Mouse (Mus musculus) right cerebral cortex, adult 2 months (tissue): ENCODE data around the gene Atl1.
A peak's percentile ranks its signal among the peaks of the same experiment; 100 is the strongest.

Experiments used
- DNase-seq, 2 experiments: peaks; one replicate each; pipeline ENCODE4 v3.0.0; 2021 to 2022; ENCODE audit warnings: low spot score in 2 of 2

The Atl1 gene

DNA sequence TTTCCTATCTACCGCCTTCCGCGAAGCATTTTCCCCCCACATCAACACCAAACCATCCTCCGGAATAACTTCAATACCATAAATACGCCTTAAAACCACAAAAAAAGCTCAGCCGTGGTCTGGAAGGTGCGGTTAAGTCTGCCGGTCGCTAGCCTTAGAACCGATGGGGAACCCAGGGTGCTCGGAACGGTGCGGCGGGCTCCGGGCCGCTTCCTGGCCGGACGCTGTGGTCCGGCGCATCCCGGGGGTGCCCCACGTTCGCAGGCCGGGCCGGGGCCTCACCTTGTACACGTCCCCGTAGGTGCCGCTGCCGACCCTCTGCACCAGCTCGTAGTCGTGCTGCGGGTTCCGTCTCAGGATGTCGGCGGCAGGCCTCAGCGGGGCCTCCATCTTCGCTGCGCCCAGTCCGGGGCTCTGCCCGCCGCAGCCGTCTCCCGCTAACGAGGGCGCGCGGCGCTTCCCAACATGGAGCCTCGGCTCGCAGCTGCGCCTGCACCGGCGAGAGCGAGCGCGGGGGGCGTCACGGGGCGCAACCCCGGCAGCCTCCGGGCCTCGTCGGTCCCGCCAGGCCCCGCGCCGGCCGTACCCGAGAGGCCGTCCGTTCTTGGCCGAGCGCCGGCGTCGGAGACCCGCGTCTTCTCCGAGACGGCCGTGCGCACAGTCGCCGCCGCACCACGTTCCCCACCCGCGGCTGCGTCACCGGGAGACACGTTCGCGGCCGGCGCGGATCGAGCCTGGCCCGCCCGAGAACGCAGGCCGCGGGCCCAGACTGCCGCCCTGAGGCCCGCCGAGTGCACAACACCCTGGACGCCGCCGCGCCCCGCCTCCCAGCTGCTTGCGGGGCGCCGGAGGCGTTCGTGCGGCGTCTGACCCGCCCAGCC lies at the start of gene Atl1, which contains the start of gene Map4k5:
Gene Atl1 (plus strand): TSS at position 244 of the 881 bp plus-strand sequence.
Gene Map4k5 (minus strand): TSS at position 830 of the 881 bp plus-strand sequence.
- DNase-seq = peak; percentile 86 to 88

DNA sequence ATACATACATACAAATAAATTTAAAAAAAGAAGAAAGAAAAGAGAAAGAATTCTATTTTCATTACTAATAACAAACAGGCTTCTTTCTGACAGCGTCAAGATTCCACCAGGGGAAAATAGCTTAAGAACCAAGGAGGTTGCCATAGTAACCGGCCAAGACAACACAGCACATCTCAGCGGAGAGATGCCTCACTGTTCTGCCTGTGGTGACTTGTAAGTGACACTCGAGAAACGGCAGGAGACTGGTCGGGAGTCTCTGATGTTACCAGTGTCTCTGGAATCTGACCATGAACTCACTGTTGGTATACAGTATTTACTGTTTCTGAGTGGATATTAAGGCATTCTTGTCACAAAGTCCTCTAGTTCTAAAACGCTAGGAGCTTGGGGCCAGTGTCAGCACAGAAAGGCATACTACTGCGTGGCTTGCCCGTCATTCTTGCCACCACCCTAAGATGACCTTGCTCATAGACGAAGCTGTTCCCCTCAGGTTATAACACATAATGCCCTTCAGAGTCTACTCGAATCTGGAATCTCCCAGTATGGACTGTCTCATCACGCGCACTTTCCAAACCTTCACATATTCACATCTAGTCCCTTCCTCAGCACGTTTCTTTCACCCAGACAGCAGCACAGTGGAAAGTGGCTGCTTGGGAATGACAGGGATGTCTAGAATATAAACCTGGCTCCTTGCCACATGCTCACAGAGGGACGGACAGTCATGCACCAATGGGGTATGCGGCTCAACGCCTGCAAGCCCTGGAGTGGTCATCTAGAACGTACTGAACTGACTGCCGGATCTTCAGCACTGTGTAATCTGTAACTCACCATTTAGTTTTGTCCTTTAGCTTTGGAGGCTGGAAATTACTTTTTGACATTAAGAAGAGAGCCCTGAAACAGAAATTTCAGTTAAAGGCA lies 48.6 kb upstream of the Atl1 start:
- peak; percentile 47 to 52 for DNase-seq

DNA sequence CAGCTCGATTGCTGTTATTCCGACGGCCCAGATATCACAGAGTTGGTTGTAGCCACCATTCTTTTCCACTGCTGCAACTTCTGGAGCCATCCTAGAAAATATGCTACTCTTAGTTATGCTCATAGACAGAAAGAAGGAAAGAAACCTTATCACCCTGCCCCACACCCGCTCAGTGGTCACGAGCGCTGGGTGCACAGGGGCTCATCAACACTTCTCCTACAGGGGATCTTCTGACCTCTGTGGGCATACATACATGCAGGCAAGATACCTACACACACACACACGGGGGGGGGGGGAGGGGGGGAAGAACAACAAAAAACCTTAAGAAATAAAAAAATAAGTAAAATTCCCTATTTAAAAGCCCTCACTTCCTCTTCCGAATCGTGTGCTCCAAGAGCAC lies 46.7 kb upstream of the Atl1 start:
- DNase-seq = no peak

DNA sequence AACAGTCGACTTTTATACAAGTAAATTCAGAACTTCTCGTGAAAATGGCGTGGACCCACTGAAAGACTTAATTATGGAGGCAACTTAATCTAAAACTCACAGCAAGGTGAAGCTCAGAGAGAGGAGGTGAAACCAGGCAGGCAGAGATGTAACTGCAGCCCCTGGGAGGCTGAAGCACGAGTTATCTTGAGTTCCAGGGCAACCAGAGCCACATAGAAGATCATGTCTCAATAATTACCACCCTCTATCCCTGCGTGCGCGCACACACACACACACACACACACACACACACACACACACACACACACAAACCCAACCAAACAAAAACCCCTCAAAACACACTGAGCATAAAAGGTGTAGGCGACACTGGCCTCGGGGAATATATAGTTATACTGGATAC lies 45.9 kb upstream of the Atl1 start:
- DNase-seq = no peak

DNA sequence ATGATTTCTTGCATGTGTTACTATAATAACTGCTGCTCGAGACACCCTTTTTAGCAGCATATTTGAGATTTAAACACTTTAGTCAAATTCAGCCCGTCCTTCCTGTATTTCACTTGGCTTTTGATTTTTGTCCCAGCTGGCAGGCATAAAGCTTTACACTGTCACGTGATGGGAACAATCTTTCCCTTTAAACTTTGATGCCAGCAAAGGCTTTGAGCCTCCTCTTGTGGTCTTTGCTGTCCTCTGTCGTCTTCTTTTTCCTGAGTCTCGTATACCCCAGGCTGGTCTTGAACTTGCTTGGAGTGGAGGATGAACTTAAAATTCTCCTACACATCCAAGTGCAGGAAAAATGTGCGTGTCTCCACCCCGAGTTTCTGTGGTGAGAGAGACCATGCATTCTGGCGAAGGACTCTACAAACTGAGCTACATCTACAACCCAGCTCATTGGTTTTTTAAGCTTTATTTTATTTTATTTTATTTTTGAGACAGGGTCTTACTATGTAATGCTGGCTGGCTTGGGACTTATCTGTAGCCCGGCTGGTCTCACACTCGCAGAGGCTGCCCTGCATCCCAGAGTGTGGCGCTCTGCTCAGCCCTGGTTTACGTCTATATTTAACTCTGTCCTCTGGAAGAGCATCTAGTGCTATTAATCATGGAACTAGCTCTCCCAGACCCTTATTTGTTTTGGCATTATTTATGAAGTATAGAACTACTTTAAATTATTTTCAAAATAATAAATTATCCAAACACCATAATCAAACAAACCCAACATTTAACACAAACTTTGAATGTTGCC lies 44.1 kb upstream of the Atl1 start:
- DNase-seq = no peak

DNA sequence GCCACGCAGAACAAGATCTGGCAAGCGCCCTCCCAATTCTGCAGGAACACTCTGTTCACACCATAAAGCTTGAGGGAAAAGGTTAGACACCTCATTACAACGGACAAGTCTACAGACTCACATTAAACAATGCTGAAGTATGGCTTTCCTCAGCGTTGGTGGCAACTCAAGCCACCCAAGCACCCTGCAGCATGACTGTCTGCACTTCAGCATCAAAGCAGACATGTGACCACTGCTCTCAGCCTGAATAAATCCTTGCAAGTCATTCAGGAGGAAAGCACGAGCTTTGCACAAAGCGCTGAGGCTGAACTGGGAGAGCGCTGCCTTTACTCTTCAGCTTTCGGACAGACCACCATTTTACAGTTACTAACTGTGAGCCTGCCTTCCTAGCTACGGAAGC lies 40.1 kb upstream of the Atl1 start:
- no peak for DNase-seq

DNA sequence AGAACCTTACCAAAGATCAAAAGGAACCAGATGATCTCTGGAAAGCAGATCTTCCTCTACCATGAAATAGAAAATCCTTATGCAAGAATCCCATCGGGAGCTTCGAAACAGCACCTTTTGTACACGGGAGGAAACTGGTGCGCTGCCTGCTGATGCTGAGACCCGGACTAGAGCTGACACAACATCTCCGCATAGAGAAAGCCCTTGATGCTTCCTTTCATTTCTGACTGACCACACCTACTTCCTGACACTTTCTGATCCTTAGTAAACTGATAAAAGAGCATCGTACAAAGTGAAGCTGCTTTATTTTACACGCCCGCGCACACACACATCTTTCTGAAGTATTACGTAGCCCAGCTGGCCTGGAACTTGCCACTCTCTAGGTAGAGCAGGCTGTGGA lies 39.0 kb upstream of the Atl1 start:
- no peak for DNase-seq

DNA sequence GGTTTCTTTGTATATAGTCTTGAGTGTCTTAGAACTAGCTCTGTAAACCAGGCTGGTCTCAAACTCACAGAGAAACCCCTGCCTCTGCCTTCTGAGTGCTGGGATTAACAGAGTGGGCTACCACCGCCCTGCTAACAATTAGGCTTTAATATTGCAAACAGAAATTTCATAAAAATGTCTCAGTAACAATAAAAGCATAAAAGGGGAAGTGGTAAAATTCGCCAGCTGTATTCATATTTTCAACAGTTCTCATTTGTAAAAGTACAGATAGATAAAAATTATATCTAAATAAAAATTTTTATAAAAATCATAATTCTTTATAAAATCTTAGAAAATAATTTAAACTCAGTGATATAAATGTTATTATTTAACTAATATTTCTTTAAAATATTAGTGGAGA lies 38.5 kb upstream of the Atl1 start:
- DNase-seq = no peak

DNA sequence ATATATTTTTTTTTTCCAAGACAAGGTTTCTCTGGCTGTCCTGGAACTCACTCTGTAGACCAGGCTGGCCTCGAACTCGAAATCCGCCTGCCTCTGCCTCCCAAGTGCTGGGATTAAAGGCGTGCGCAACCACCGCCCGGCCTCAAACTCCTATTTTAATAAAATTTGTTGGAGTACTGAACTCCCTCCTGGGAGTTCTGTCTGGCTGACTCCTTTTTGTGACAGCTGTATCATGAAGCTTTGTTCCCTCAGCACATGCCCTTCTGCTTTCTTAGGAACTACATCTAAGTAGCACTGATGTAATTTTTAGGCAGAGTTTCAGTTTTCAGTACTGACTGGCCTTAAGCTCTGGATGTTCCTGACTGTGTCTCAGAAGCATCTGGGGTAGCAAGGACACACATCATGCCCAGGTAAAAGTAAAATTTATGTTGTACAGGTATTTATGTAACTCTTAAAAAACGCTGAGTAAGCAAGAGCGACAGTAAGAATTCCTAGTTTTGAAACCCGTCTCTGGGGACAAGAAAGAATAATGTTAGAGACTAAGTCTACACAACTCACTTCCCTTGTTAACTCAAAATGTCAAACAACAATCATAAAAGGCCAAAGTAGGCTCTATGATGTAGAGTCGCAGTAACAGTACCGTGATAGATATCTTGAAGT lies 36.6 kb upstream of the Atl1 start:
- no peak for DNase-seq

DNA sequence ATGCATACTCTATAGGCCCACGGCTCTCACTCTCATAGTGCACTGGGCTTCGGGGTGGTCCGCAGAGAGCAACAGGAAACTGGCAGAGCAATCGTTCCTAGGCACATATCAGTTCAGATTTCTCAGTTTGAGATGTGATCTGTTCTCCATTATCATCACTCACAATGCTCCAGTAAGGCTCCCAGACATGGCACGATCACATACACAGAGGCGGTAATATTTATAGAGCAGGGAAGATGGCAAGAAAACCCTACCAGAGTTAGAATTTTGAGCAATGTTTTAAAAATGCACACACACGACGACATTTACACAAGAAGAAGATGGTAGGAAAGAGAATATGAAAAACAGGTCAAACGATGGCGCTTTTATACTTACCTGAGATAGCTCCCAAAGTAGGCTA lies 36.0 kb upstream of the Atl1 start:
- no peak for DNase-seq

DNA sequence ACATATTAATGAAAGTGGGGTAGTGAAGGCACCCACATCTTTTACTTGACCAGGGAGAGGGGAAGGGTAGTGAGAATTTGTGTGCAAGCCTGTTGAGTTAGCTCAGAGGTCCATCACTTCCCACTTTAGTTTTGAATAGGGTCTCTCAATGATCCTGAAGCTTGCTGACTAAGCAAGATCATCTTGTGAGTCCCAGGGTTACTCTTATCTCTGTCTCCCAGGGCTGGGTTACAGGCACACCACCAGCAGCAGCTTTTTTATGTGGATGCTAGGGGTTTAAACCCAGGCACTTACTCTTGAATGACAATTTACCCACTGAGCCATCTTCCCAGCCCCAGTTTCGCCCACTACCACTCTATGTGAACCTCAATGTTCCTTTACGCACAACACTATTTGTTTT lies 34.8 kb upstream of the Atl1 start:
- no peak for DNase-seq

DNA sequence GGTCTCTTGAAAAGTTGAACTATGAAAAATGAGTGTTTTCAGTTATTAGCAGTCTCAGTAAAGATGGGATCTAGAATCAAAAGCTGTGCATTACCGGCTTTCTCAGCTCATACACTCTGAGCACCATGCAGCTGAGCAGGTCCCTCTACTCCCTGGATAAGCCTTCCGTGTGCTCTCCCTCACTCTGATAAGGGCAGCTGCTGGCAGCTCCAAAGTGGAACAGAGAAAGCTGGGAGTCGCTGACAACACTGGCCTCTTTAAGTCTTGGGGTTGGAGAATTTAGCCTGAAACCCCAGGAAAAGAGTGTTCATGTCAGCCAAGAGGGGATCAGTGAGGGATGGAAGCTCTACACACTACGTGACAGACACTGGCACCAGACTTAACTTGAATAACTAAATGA lies 33.6 kb upstream of the Atl1 start:
- DNase-seq = no peak

DNA sequence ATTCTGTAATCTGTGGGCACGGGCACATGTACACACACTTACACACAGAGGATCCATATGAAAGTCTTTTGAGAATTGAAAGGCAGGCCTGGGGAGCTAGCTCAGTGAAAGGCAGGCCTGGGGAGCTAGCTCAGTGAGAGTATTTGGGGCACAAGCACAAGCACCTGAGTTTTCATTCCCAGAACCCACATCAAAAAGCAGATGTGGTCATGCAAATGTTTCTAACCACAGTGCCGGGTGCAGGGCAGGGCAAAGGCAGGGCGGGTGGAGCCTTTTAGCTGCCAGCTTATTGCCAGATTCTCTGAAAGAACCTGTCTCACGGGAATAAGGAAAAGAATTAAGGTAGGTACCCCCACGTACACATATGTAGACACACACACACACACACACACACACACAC lies 28.9 kb upstream of the Atl1 start:
- no peak for DNase-seq

DNA sequence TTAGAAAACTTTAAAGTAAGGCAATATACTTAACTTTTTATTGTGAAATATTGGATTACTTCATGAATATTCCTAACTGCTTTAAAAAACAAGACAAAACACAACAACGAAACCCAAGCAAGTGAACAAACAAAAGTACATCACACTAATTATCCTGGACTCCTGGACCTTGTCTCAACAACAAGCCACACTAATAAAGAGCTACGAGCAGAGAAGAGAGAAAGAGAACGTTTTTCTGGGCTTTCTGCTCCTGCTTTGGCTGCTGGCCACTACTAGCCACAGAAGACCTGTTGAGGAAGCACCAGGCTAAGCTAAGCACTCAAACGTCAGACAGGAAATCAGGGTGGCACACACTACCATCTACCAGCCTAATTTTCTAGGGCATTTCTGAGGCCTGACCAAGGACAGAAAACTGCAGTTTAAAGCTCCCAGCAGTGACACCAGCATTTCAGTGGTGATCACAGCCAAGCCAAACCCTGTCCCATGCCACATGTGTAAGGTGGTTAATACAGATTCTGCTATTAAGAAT lies 28.2 kb upstream of the Atl1 start:
- DNase-seq = no peak

DNA sequence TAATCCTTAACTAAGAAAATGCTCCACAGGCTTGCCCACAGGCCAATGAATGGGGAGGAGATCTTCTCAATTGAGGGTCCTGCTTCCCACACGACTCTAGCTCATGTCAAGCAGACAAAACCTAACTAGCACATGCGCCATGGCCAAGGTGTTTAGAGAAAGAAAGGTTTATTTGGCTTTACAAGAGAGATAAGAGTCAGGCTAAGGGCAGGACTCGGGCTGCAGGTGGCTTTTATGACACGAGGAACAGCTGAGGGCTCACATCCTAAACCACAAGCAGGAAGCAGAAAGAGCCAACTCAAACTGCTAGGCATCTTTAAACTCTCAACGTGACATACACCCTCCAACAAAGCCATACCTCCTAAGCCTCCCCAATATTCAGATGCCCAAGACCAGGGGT lies 25.1 kb upstream of the Atl1 start:
- DNase-seq = no peak

DNA sequence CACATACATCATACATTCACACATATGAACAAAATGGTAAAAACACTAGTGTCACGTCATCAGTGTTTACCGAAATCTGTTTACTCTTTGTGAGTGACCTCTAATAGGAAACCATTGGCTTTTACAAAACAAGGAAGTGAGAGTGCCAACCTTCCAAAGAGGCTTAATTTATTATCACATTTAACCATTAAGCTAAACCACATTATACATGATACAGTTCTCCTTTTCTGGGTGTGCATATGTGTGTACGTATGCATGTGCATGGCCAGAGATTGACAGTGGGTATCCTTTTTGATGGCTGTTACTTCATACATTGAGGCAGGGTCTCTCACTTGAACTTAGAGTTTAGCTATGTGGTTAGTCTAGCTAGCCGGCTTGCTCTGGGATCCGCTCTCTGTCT lies 20.8 kb upstream of the Atl1 start:
- DNase-seq = no peak

DNA sequence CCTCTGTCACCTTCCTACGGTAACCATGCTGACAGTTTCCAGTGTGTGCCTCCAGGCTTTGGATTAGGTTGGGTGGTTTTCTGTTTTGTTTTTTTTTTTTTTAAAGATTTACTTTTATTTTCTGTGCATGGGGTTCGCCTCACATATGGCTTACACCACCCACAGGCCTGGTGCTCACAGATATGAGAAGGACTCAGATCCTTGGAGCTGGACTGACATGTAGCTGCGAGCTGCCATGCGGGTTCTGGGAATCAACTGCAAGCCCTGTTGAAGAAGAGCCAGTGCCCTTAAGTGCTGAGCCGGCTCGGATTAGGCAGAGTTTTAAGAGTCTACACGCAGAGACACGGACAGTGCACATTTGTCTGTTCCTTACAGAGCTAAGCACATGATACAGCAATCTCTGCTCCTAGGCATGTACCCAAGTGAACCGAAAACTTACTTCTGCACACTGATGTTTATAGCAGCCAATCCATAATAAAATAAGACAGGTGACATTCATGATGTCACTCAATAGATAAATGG lies 14.5 kb upstream of the Atl1 start:
- peak in 1 of 2 experiments; percentile 35 for DNase-seq

DNA sequence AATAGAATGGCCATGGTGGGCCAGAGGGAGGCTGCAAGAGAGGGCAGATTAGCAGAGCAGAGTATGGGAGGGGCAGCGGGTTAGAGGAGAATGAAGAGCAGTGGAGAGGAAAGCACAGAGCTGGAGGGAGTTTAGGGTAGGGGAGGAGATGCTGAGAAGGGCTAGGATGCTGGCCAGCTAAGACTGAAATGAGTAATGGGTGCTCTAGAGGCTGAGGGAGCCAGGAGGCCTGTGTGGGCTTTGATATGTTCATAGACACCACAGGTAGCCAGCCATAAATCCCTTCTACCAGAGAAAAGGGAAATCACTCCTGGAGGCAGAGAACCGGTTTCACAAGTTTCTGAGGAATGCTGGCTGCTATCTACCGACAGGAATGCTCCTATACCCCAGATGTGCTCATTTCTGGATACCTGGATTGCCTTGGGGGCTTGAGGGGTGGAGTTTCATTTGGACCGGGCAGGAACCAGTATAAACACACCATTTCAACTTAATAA lies 13.2 kb upstream of the Atl1 start:
- DNase-seq = no peak

DNA sequence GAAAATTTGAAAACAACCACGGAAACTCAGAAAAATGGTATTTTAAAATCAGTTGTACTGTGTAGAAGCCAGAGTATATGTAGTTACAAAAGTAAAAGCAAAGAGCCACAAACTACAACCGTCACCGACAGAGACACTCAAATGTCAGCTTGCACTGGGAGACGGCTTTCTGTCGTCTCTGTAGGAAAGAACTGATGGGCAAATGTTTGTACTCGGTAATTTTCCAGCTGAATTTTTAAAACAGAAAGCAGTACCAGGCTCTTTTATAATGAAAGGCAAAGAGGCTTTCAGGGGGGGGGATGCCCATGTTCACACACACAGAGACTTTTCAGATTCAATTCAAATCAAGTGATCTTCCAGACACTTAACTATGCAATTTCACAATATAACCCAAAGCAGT lies 12.7 kb upstream of the Atl1 start:
- DNase-seq = no peak

DNA sequence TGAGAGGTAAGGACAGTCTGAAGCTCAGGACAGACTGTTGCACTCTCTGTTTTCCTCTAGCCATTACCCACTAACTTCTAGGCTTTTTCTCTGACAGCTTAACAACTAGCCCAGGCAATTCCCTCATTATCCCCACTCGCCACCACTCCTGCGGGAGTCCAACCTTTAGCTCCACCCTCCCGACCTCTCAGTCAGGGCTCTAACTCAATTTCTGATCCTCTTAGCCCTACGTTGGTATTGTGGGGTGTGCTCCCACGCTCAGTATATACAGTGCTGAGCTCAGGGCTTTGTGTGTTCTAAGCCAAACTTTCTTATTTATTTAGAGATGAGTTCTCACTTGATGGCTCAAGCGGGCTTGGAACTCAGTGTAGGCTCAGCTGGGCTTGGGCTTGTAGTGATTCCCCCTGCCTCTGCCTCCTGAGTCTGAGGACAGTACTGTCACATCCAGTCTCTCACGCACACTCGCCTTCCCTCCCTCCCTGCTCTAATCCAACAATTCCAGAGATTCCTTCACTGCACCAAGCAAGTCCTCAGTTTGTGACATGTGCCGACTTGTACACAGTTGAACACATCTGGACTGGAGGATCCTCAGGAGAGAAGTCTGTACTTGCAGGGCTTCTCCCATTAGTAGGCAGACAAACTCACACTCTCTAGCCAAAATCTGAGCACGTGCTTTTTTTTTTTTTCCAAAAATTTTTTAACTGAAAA lies 11.1 kb upstream of the Atl1 start:
- no peak for DNase-seq
